Mouse (Mus musculus) heart, postnatal 14 days (tissue): Measurements from ENCODE around the gene Klhl12. TPM values are rescaled to one million over a fixed set of nuclear protein-coding genes. Genes with fewer than 3 reads are reported as not detected.
"Not testable (repeated sequence)": the region's sequence is repeated elsewhere in the genome, so short reads cannot be mapped to it uniquely, and the experiment has no call there.

ENCODE experiments used
- DNase-seq, 2 experiments: peaks; one replicate each; pipeline ENCODE4 v3.0.0; 2021 to 2022
- intact Hi-C: fragments of 180-260 bp; cut with DNase I; formaldehyde crosslinking; loops from one replicate; pipeline ENCODE4 v1.15.1; 2025
- total RNA-seq, 2 experiments: library from RNA; stranded (reverse); gene quantifications; 2 replicates each; pipeline ENCODE4 v1.2.3; 2021

Gene Klhl12
- total RNA-seq, 2 experiments from 2014 or later = 18.1 to 19.9 TPM

DNA sequence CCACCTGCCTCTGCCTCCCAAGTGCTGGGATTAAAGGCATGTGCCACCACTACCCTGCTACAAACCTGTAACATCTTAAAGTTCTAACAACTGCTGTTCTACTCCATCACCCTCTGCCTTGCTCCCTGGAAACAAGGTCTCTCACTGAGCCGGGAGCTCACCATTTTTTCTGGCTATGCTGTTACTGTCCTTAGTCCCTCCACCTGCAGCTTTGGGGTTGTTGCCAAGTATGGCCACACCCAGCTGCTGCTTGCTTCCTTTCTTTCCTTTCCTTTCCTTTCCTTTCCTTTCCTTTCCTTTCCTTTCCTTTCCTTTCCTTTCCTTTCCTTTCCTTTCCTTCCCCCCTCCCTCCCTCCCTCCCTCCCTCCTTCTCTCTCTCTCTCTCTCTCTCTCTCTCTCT lies 12.0 kb upstream of the Klhl12 start:
- DNase-seq, intact Hi-C loops: not testable (repeated sequence)

GRCm38 (mm10) chr1:134445418-134445817 lies 9.9 kb upstream of the Klhl12 start:
- DNase-seq = no peak
- intact Hi-C loops = no loop called here

GRCm38 (mm10) chr1:134448537-134448936 lies 6.8 kb upstream of the Klhl12 start:
- DNase-seq, intact Hi-C loops: not testable (repeated sequence)

DNA sequence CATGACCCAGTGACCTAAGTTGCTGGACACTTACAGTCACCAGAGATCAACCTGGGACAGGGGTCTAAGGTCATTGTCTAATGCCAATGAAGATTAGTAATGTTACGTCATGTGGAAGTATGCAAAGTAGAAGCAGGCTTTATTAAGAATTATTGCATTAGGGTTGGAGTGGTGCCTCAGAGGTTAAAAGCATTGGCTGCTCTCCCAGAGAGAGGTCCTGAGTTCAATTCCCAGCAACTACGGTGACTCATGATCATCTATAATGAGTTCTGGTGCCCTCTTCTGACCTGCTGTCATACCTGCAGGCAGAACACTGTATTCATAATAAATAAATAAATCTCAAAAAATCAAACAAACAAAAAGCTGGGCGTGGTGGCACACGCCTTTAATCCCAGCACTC lies 5.1 kb upstream of the Klhl12 start:
- intact Hi-C loops = loop anchor here (2.0 kb wide), 1 partner anchor 81 kb away; no protein-coding TSS in a partner anchor
- no peak for DNase-seq

- intact Hi-C loops = loop anchor here (2.0 kb wide), 1 partner anchor 82 kb away; no protein-coding TSS in a partner anchor
- DNase-seq = peak; percentile 33 to 63
Measured at GRCm38 (mm10) chr1:134450986-134451385, 4.3 kb upstream of the Klhl12 start.

DNA sequence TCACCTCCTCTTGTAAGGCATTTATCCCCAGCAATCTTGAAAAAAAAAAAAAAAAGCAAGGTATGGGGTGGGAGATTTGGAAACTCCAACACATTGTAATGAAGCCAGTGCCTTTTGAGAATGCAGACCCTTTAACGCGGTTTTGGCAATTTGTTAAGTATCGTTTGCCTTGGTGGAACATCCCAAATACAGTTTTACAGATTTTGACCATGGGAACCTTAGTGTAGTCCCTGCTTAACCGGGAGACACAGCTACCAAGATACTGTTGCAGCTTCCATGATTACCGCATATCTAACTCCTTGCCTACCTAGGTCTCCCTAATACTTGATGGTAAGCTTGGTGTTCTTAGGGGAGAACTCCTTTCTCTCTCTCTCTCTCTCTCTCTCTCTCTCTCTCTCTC lies 729 bp downstream of the Klhl12 start:
- intact Hi-C loops = no loop called here
- DNase-seq = no peak

- DNase-seq = no peak
- intact Hi-C loops = no loop called here
Measured at GRCm38 (mm10) chr1:134458139-134458727, 2.9 kb downstream of the Klhl12 start.

DNA sequence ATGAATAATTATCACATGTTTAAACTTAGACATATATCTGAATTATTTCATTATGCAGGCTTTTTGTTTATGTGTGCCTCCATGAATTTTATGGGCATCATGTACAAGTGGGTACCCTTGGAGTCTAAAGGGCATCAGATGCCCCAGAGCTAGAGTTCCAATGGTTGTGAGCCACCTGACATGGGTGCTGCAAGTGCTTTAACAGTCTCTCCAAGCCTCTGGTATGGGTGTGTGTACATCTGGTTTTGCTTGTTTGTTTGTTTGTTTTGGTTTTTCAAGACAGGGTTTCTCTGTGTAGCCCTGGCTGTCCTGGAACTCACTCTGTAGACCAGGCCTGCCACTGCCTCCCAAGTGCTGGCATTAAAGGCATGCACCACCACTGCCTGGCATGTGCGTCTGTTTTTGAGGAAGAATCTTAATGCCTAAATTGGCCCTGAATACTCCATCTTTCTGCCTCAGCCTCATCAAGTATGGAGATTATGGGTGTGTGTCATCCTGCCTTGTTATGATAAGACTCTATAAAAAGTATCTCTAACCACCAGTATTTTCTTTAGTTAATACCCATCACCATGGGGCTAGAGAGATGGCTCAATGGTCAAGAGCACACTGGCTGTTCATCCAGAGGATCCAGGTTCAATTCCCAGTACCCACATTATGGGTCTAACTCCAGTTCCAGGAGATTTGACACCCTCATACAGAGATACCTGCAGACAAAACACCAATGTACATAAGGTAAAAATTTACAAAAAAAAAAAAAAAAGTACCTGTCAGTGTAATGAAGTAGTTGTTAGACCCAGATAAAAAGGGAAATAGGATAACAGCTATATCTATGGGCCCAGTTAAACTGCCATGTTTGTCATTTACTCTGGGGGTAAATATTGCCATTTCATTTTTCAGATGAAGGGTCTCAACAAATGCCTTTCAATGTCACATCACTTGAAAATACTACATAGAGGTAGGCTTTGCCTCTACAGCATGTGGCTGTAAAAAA lies 5.3 kb downstream of the Klhl12 start:
- no peak for DNase-seq
- intact Hi-C loops = no loop called here

DNA sequence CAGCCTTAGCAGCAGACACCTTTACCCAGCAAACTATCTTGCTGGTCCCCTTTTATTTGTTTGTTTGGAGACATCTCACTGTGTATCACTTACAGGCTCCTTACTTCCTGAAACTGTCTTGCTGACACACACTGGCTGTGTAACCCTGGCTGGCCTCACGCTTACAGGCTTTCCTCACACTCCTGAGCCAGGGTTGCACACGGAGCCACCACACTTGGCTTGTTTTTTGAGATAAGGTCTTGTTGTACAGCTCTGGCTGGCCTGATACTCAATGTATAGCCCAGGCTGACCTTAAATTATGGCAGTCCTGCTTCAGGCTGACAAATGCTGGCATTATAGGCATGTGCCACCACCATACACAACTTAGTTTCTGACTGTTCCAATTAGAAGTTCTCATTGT lies 29.3 kb downstream of the Klhl12 start:
- no peak for DNase-seq
- intact Hi-C loops = no loop called here

GRCm38 (mm10) chr1:134490903-134491801 lies 35.8 kb downstream of the Klhl12 start:
- intact Hi-C loops = no loop called here

DNA sequence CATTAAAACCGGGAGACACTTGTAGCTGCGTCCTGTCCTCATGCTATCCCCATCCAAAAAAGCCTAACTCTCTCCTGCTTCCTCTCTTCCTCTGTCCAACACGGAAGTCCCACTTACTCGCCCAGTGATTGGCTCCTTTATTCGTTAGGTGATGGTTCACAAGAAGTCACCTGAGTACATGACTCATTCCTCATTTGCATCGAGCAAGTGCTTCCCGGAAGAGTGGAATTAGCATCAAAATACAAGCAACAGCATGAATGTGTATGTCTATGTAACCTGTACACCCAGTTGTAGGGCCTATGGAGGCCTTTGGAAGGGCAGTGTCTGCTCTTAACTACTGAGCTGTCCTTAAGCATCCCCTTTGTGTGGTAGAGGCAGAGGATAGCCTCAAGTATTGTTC lies 36.9 kb downstream of the Klhl12 start:
- intact Hi-C loops = no loop called here
- DNase-seq = no peak

More at GRCm38 (mm10) chr1:134490903-134491801, 35.8 kb downstream of the Klhl12 start:
- no peak for DNase-seq

DNA sequence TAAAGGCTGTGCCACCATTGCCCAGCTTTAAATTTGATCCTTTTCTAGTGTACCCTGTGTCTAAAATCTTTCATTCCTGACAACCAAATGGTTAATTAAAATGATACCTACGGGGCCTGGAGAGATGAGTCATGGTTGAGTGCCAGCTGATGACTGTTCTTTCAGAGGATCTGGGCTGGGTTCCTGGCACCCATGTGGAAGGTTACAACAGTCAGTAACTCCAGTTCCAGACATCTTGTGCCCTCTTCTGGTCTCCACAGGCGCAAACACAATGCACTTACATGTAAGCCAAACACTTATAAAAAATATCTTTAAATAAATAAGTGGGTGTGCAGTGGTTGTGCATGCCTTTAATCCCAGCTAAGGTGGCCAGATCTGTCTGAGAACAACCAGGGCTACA lies 38.2 kb downstream of the Klhl12 start:
- intact Hi-C loops = no loop called here
- no peak for DNase-seq

DNA sequence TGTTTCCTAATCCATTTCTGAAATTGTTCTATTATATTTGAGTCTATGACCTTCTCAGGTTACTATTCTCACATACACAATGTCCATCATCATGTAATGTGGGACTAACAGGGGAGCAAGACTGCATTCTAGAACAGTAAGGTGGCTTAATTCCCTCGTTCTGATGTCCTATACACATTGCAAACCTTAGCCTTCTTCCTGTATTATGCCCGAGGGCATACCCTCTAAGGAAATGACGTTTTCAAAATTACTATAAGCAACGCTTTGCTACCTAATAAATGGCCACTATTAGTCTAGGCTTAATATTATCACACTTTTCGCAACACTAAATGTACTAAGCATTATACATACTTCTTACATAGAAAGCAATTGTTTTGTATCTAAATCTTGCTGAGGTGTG lies 38.6 kb downstream of the Klhl12 start:
- intact Hi-C loops = no loop called here
- no peak for DNase-seq

DNA sequence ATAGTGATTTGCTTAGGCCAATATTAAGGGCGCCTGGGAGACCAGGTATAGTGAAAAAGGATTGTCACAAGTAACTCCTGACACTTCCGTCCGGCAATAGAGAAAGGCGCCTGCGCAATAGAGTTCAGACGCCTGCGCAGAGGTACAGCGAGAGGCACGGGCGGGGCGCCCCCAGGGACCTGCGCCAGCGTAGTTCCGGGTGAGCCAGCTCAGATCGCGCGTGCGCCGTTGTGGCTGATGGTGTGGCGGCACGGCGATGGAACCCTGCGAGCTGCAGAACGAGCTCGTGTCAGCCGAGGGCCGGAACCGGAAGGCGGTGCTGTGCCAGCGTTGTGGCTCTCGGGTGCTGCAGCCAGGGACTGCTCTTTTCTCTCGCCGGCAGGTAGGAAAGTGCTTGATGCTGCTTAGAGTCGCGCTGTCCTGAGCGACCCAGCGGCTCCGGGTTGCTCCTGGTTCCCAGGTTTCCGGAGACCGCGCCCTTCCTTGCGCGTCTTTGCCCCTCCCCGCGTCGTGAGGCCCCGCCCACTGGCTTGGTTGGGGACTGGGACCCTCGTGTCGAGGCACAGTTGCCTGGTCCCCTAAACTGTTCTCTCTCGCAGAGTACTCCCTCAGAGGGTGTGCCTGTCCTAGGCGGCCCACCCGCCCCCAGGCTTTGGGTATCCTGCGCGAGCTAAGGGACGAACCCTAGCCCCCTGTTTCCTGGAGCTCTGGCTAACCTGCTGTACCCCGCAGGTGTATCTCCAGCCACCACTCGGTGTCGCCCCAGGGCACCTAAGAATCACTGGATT lies 39.3 kb downstream of the Klhl12 start, which contains the start of gene Rabif:
TSS of gene Rabif (plus strand) at position 221 of the 788 bp plus-strand sequence.
- intact Hi-C loops = no loop called here
- DNase-seq = peak; percentile 99 to 100

DNA sequence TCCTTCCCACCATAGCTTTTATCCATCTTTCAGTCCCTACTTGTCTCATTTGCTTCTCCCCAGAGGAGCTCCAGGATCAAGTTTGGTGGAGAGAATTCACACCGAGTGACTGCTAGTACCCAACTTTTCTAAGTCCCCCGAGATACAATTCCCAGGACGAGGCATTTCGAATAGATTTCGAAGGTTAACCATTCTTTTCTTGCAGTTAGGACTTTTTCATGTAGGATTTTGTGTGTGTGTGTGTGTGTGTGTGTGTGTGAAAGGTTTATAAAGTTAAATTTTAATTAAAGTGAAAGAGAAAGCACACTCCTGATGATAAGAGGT lies 39.8 kb downstream of the Klhl12 start:
- intact Hi-C loops = no loop called here
- DNase-seq = no peak

- no peak for DNase-seq
- intact Hi-C loops = no loop called here
Measured at GRCm38 (mm10) chr1:134495991-134496390, 40.7 kb downstream of the Klhl12 start.

GRCm38 (mm10) chr1:134500916-134501315 lies 45.6 kb downstream of the Klhl12 start:
- no peak for DNase-seq
- intact Hi-C loops = no loop called here

GRCm38 (mm10) chr1:134506201-134506600 lies 50.9 kb downstream of the Klhl12 start:
- intact Hi-C loops = no loop called here
- DNase-seq = no peak

GRCm38 (mm10) chr1:134510018-134510417 lies 54.7 kb downstream of the Klhl12 start:
- no peak for DNase-seq
- intact Hi-C loops = no loop called here

GRCm38 (mm10) chr1:134512183-134512582 lies 56.9 kb downstream of the Klhl12 start:
- intact Hi-C loops = no loop called here
- DNase-seq = no peak
